Comparison of ENCODE assay signal across 24 mouse cellular contexts in genomic region chr3:135728900-135729299, GRCm38 (mm10). TPM values are rescaled to one million over a fixed set of nuclear protein-coding genes. Genes with fewer than 3 reads are reported as not detected.
DNase-seq lines count a peak whose midpoint lies in the region; ATAC-seq and TF ChIP-seq lines count a peak whose summit lies in the region.
"Had no signal": no experiment of that assay in that cellular context is flagged by ENCODE, and none has a peak within 500 bp of the region (broad histone marks: within the 10 kb centered on the region; RNA-seq: fewer than 3 reads in every experiment).

No protein-coding gene starts in this region.

- no peak overlapping the region for H3K4me2 ChIP-seq in lung, embryonic 15.5 days
- H3K4me2 ChIP-seq in stomach, postnatal 0 days (replicated peaks; ENCODE audit: low read depth), result no peak overlapping the region
- H3K4me2 ChIP-seq: embryonic facial prominence, embryonic 15.5 days; forebrain, embryonic 12.5 days; heart, embryonic 13.5 days; hindbrain, embryonic 12.5 days; intestine, embryonic 15.5 days had no signal

- WGBS in lung, embryonic 15.5 days, result 58% methylated on average over 6 of the region's 6 CpGs
- 42% methylated on average over 6 of the region's 6 CpGs for WGBS in stomach, postnatal 0 days

- ATAC-seq in lung, embryonic 15.5 days (ENCODE audit: borderline replicate concordance, extremely low read depth, low FRiP score, low TSS enrichment), result no peak
- ATAC-seq in stomach, postnatal 0 days (ENCODE audit: low FRiP score, low TSS enrichment), result no peak
- ATAC-seq: forebrain, postnatal 0 days; hindbrain, postnatal 0 days; intestine, embryonic 15.5 days; Patski had no signal

- no peaks in the 10 kb centered on the region for H3K9me3 ChIP-seq in lung, embryonic 15.5 days
- no peaks in the 10 kb centered on the region for H3K9me3 ChIP-seq in stomach, postnatal 0 days (ENCODE audit: control insufficient read depth, low read length)
- H3K9me3 ChIP-seq: embryonic facial prominence, embryonic 10.5 days; embryonic facial prominence, embryonic 15.5 days; forebrain, embryonic 12.5 days; heart, embryonic 13.5 days; hindbrain, embryonic 12.5 days; intestine, embryonic 15.5 days had no signal

- intact Hi-C loops in gastrocnemius, postnatal 36 days (cut with DNase I), result loop anchor here (5.0 kb wide), 2 partner anchors 97 to 332 kb away; no protein-coding TSS in a partner anchor

- H3K27ac ChIP-seq in lung, embryonic 15.5 days, result 0 out of 2 replicates have a peak overlapping the region, but pooled peaks have one; percentile 24
- H3K27ac ChIP-seq in stomach, postnatal 0 days (replicated peaks), result no peak overlapping the region
- H3K27ac ChIP-seq: embryonic facial prominence, embryonic 10.5 days; embryonic facial prominence, embryonic 15.5 days; forebrain, embryonic 12.5 days; heart, embryonic 13.5 days; hindbrain, embryonic 12.5 days; hindbrain, postnatal 0 days; intestine, embryonic 15.5 days; kidney, postnatal 0 days had no signal

- peak; percentile 20 to 36 for DNase-seq in gastrocnemius, postnatal 36 days
- DNase-seq in gastrocnemius, postnatal 25 days, result no peak
- no peak for DNase-seq in lung, postnatal 25 days (ENCODE audit: low spot score)
- peak; percentile 33 for DNase-seq in NIH3T3 (ENCODE audit: low read depth)
- DNase-seq in stomach, postnatal 0 days (ENCODE audit: low spot score), result peak; percentile 38
- DNase-seq in left cerebral cortex, adult 8-10 months (ENCODE audit: low spot score in 2 of 2), result no peak
- DNase-seq: cerebellum, adult 18-20 months; liver; midbrain, embryonic 14.5 days; thymus, adult 18-20 months; thymus, postnatal 25 days had no signal

- TF ChIP-seq EP300 in stomach, postnatal 0 days (optimal IDR thresholded peaks at IDR 0.05), result no peak

- TF ChIP-seq CTCF in stomach, postnatal 0 days (IDR thresholded peaks at IDR 0.05; ENCODE audit: low read depth), result no peak

- H3K36me3 ChIP-seq in lung, embryonic 15.5 days, result no peaks in the 10 kb centered on the region
- no peaks in the 10 kb centered on the region for H3K36me3 ChIP-seq in stomach, postnatal 0 days (ENCODE audit: control insufficient read depth, insufficient read depth, low read length)
- H3K36me3 ChIP-seq: embryonic facial prominence, embryonic 10.5 days; embryonic facial prominence, embryonic 15.5 days; forebrain, embryonic 12.5 days; G1E; heart, embryonic 13.5 days; hindbrain, embryonic 12.5 days; intestine, embryonic 15.5 days had no signal

- no peak overlapping the region for H3K9ac ChIP-seq in lung, embryonic 15.5 days
- no peak overlapping the region for H3K9ac ChIP-seq in stomach, postnatal 0 days (ENCODE audit: low read length)
- H3K9ac ChIP-seq: embryonic facial prominence, embryonic 15.5 days; forebrain, embryonic 12.5 days; forebrain, postnatal 0 days; heart, embryonic 13.5 days; hindbrain, embryonic 12.5 days; intestine, embryonic 15.5 days had no signal

- H3K4me1 ChIP-seq in lung, embryonic 15.5 days, result peaks cover 11% of the 10 kb centered on the region
- no peaks in the 10 kb centered on the region for H3K4me1 ChIP-seq in stomach, postnatal 0 days (replicated peaks; ENCODE audit: control insufficient read depth, insufficient read depth)
- H3K4me1 ChIP-seq: embryonic facial prominence, embryonic 10.5 days; embryonic facial prominence, embryonic 15.5 days; intestine, embryonic 15.5 days had no signal

- H3K4me3 ChIP-seq in lung, embryonic 15.5 days, result no peak overlapping the region
- no peak overlapping the region for H3K4me3 ChIP-seq in stomach, postnatal 0 days (ENCODE audit: low read depth, low read length)
- H3K4me3 ChIP-seq: embryonic facial prominence, embryonic 10.5 days; embryonic facial prominence, embryonic 15.5 days; forebrain, embryonic 12.5 days; heart, embryonic 13.5 days; hindbrain, embryonic 12.5 days; intestine, embryonic 15.5 days had no signal

- no peaks in the 10 kb centered on the region for H3K27me3 ChIP-seq in lung, embryonic 15.5 days
- no peaks in the 10 kb centered on the region for H3K27me3 ChIP-seq in stomach, postnatal 0 days (ENCODE audit: control insufficient read depth, insufficient read depth, low read length)
- H3K27me3 ChIP-seq: CH12.LX; embryonic facial prominence, embryonic 15.5 days; forebrain, embryonic 12.5 days; heart, embryonic 13.5 days; hindbrain, embryonic 12.5 days; intestine, embryonic 15.5 days; Patski had no signal

RNA-seq across cellular contexts. Expression of gene Nfkb1, which starts 37.6 kb away (rescaled TPM):
- 10 to 100 TPM; 17.0 to 17.9 TPM for total RNA-seq in gastrocnemius, postnatal 36 days (2021)
- total RNA-seq in gastrocnemius, postnatal 25 days (2021), result 10 to 100 TPM; 18.2 to 18.8 TPM
- 28.2 and 30.7 TPM in 2 replicates for polyA plus RNA-seq in lung, embryonic 15.5 days (2015; fragmentation: Nextera tagmentation; extraction: Ambion mirVana)
- polyA plus RNA-seq in stomach, postnatal 0 days (2015; fragmentation: Nextera tagmentation; extraction: Ambion mirVana), result 13.7 and 16.7 TPM in 2 replicates
- 10 to 100 TPM; 21.1 to 24.1 (median 22.6) TPM for total RNA-seq in left cerebral cortex, adult 8-10 months (2022)

Comparison
In these comparisons a context has a peak if more than half of its experiments do, and no peak if none do; other contexts are left out.
1. DNase-seq: peak in gastrocnemius, postnatal 36 days (2 of 2), NIH3T3 (single experiment) and stomach, postnatal 0 days (single experiment); none in gastrocnemius, postnatal 25 days (single experiment), lung, postnatal 25 days (single experiment) and left cerebral cortex, adult 8-10 months (0 of 2).